Mouse (Mus musculus) kidney, adult 2 months (tissue): Measurements from ENCODE around the gene Ifrd1. TPM values are rescaled to one million over a fixed set of nuclear protein-coding genes. Genes with fewer than 3 reads are reported as not detected.

Experiments
- DNase-seq: peaks from one replicate; pipeline ENCODE4 v3.0.0; 2021
- H3K27ac ChIP-seq: fragments of 200-500 bp; 2 replicates; pipeline ENCODE4 v1.5.1; 2012; ENCODE audit warnings: low read depth, low read length, control low read depth, inconsistent platforms; ENCODE audit not compliant: insufficient read depth
- H3K27me3 ChIP-seq: fragments of 200-500 bp; replicated peaks from 2 replicates; pipeline ENCODE4 v1.6.1; 2012; ENCODE audit warnings: mild to moderate bottlenecking, moderate library complexity, low read length, inconsistent platforms; ENCODE audit not compliant: control insufficient read depth, insufficient read depth
- H3K36me3 ChIP-seq: fragments of 200-500 bp; 2 replicates; pipeline ENCODE4 v1.6.1; 2012; ENCODE audit warnings: mild to moderate bottlenecking, moderate library complexity, low read length, inconsistent platforms; ENCODE audit not compliant: control insufficient read depth, insufficient read depth
- H3K4me1 ChIP-seq: fragments of 200-500 bp; 2 replicates; pipeline ENCODE4 v1.6.1; 2011; ENCODE audit warnings: low read length; ENCODE audit not compliant: control insufficient read depth, insufficient read depth
- H3K4me3 ChIP-seq: fragments of 200-500 bp; 2 replicates; pipeline ENCODE4 v1.5.1; 2011; ENCODE audit warnings: mild to moderate bottlenecking, low read depth, low read length, control low read depth; ENCODE audit not compliant: insufficient read depth
- CTCF ChIP-seq: fragments of 200-500 bp; conservative IDR thresholded peaks from 2 replicates; pipeline ENCODE4 v1.5.1; 2011; ENCODE audit warnings: low read depth, mild to moderate bottlenecking, control low read depth, low read length, moderate library complexity, mixed read lengths; ENCODE audit not compliant: insufficient read depth, insufficient read length
- POLR2A ChIP-seq: fragments of 200-500 bp; IDR thresholded peaks from one replicate; pipeline ENCODE4 v1.6.1; 2011; ENCODE audit warnings: low read depth, low read length, control low read depth
- WGBS: fragments of 180-500 bp; shearing (Covaris S2); methylation state at CpG from one replicate; pipeline ENCODE4 v1.1.7; 2018; 5-methylcytosine and 5-hydroxymethylcytosine counted together
- polyA plus RNA-seq: library from polyadenylated mRNA; depleted of rRNA; stranded (reverse); fragments of >200 nt; gene quantifications from 2 replicates; pipeline ENCODE4 v1.2.3, GENCODE M21; 2012; rRNA removed

Gene Ifrd1
- polyA plus RNA-seq, 1 experiment: 8.2 TPM

- no peaks in the 10 kb centered on the region for H3K27me3 ChIP-seq
- H3K4me1 ChIP-seq: no peaks in the 10 kb centered on the region
- no peak overlapping the region for H3K27ac ChIP-seq
- WGBS: 1% methylated on average over 2 of the region's 2 CpGs
- peak; percentile 59 for DNase-seq
- H3K36me3 ChIP-seq: no peaks in the 10 kb centered on the region
- no peak overlapping the region for H3K4me3 ChIP-seq
- no peak for TF ChIP-seq POLR2A
- TF ChIP-seq CTCF: 0 out of 2 replicates have a peak, but pooled peaks have one; percentile 14
Observed at GRCm38 (mm10) chr12:40164621-40165020, 83.7 kb downstream of the Ifrd1 start.

DNA sequence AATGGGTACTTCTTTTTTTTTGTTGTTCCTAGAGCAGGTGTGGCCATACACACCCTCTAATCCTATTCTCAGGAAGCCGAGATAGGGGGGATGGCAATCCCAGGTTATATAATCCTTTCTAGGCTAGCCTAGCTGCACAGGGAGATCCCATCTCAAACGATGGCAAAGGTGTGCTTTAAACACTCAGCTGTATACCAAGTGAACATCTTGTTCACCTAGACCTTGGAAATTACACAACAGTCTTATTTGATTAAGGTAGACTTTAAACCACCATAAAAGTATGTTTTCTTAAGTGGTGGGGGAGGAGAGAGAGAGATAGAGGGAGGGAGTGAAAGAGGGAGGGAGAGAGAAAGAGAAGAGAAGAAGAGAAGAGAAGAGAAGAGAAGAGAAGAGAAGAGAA is 87.5 kb downstream of the Ifrd1 start:
- no peak for DNase-seq
- Histone ChIP-seq H3K27me3 (no peaks in the 10 kb centered on the region), H3K4me1 (no peaks in the 10 kb centered on the region), H3K4me3 (no peak overlapping the region), H3K36me3 (no peaks in the 10 kb centered on the region), H3K27ac (no peak overlapping the region)
- TF ChIP-seq POLR2A (no peak), CTCF (no peak)
- WGBS: 72% methylated on average over 2 of the region's 2 CpGs

- H3K4me3 ChIP-seq: no peak overlapping the region
- H3K36me3 ChIP-seq: no peaks in the 10 kb centered on the region
- H3K27ac ChIP-seq: no peak overlapping the region
- TF ChIP-seq POLR2A: no peak
- no peak for TF ChIP-seq CTCF
- no peaks in the 10 kb centered on the region for H3K27me3 ChIP-seq
- no peak for DNase-seq
- no peaks in the 10 kb centered on the region for H3K4me1 ChIP-seq
- 91% methylated on average over 6 of the region's 6 CpGs for WGBS
Observed at GRCm38 (mm10) chr12:40154188-40154587, 94.1 kb downstream of the Ifrd1 start.

DNA sequence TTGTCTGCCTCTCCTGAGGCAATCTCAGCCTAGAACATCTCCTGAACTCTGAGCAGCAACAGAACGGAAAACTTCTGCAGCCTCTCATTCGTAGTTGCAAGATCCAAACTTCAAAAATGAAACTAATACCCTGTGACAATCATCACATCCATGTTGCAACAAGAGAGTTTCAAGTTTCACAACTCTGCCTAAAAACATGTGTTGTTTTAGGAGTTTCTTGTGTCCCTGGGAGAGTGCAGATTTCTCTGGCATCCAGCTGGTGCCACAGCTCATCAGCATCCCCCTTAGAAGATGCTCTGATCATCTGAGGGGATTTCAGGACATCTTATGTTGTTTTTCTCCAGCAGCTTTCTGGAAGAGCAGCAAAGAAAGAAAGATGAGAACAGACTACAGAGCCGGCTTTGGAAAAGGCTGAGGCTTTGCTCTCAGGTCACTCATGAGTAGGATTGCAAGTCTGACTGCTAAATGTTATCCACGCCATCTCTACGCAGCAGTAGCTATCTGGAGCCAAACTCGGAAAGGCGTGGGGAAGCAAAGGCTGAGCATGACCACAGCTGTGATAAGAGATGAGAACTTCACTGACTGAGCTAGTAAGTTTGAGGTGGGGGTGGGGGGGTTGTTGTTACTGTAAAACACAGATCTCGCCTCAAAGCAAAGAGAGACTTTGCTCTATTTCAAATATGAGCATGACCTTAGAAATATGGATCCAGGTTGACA is 95.8 kb downstream of the Ifrd1 start:
- Histone ChIP-seq H3K36me3 (no peaks in the 10 kb centered on the region), H3K27me3 (no peaks in the 10 kb centered on the region), H3K4me1 (peaks cover 1% of the 10 kb centered on the region; the same call in 1 of the 2 replicates), H3K4me3 (no peak overlapping the region), H3K27ac (no peak overlapping the region)
- no peak for DNase-seq
- 74% methylated on average over 8 of the region's 8 CpGs for WGBS
- no peak for TF ChIP-seq CTCF
- TF ChIP-seq POLR2A: no peak

Other genes with a start within 250 kb of the Ifrd1 start
- gene Arl4a, start 210.5 kb downstream of the Ifrd1 start, polyA plus RNA-seq: 11.6 and 12.4 TPM in 2 replicates
- gene Scin, start 114.3 kb downstream of the Ifrd1 start, polyA plus RNA-seq: 37.1 and 41.9 TPM in 2 replicates
- gene Lsmem1, start 49.0 kb downstream of the Ifrd1 start, polyA plus RNA-seq: 0.20 TPM in 1 of 2 replicates, not detected in the other
- 5.9 and 7.3 TPM in 2 replicates for gene Zfp277, start 197.4 kb upstream of the Ifrd1 start, polyA plus RNA-seq
- gene Dock4, start 197.4 kb upstream of the Ifrd1 start, polyA plus RNA-seq: 4.1 and 4.3 TPM in 2 replicates